In genomic region chr13:60054531-60054930, GRCm38 (mm10) we compare ENCODE assay signal across 21 mouse cellular contexts.
A peak's percentile ranks its signal among the peaks of the same experiment; 100 is the strongest.
DNase-seq lines count a peak whose midpoint lies in the region; ATAC-seq and TF ChIP-seq lines count a peak whose summit lies in the region.
"Had no signal": no experiment of that assay in that cellular context is flagged by ENCODE, and none has a peak within 500 bp of the region (broad histone marks: within the 10 kb centered on the region; RNA-seq: fewer than 3 reads in every experiment).

No protein-coding gene starts in this region.

- no peak for TF ChIP-seq EP300 in heart, postnatal 0 days (IDR thresholded peaks at IDR 0.05; ENCODE audit: low read depth)

- ATAC-seq in forebrain, embryonic 16.5 days = no peak
- ATAC-seq in heart, postnatal 0 days (ENCODE audit: insufficient read depth, low read depth) = no peak
- no peak for ATAC-seq in limb, embryonic 11.5 days (ENCODE audit: insufficient number of reproducible peaks, low FRiP score, low TSS enrichment, low read depth)
- no peak for ATAC-seq in megakaryocyte progenitor cell, adult 5-6 weeks (replicated peaks; ENCODE audit: poor library complexity)
- ATAC-seq: forebrain, embryonic 13.5 days; hindbrain, embryonic 16.5 days had no signal

- DNase-seq in forebrain, embryonic 10.5 days (ENCODE audit: extremely low spot score, low spot score) = no peak
- no peak for DNase-seq in heart, postnatal 0 days (ENCODE audit: low spot score)
- DNase-seq in heart, postnatal 25 days (ENCODE audit: low spot score) = no peak
- DNase-seq in NIH3T3 (ENCODE audit: low read depth) = peak; percentile 34
- peak; percentile 51 for DNase-seq in limb, embryonic 11.5 days (ENCODE audit: low spot score)
- DNase-seq in adrenal gland, postnatal 36 days = no peak
- DNase-seq: adrenal gland, postnatal 14 days; cerebellum, adult 2 months; kidney, adult 9 months; liver; lung, adult 2 months; lung, postnatal 10 days; midbrain, embryonic 14.5 days had no signal

- H3K9me3 ChIP-seq in forebrain, embryonic 10.5 days = no peaks in the 10 kb centered on the region
- H3K9me3 ChIP-seq in forebrain, embryonic 16.5 days (ENCODE audit: control insufficient read depth, low read length) = no peaks in the 10 kb centered on the region
- H3K9me3 ChIP-seq in heart, postnatal 0 days (replicated peaks; ENCODE audit: control insufficient read depth, low read length) = no peaks in the 10 kb centered on the region
- H3K9me3 ChIP-seq in limb, embryonic 11.5 days (ENCODE audit: control insufficient read depth, low read length) = no peaks in the 10 kb centered on the region
- H3K9me3 ChIP-seq: embryonic facial prominence, embryonic 15.5 days; forebrain, embryonic 13.5 days; heart, embryonic 13.5 days had no signal

- H3K27ac ChIP-seq in forebrain, embryonic 10.5 days = peak overlapping the region; percentile 20
- H3K27ac ChIP-seq in forebrain, embryonic 16.5 days (ENCODE audit: low read length) = no peak overlapping the region
- H3K27ac ChIP-seq in heart, postnatal 0 days (ENCODE audit: low read depth) = no peak overlapping the region
- no peak overlapping the region for H3K27ac ChIP-seq in limb, embryonic 11.5 days (replicated peaks; ENCODE audit: low read depth, low read length)
- H3K27ac ChIP-seq: forebrain, embryonic 13.5 days; heart, embryonic 13.5 days; liver, embryonic 14.5 days; macrophage had no signal

- H3K4me2 ChIP-seq in forebrain, embryonic 16.5 days (ENCODE audit: low read length) = no peak overlapping the region
- H3K4me2 ChIP-seq in heart, postnatal 0 days (ENCODE audit: low read depth, low read length) = no peak overlapping the region
- H3K4me2 ChIP-seq in limb, embryonic 11.5 days (ENCODE audit: low read depth, severe bottlenecking) = no peak overlapping the region
- H3K4me2 ChIP-seq: embryonic facial prominence, embryonic 15.5 days; forebrain, embryonic 13.5 days; heart, embryonic 13.5 days had no signal

- no peaks in the 10 kb centered on the region for H3K27me3 ChIP-seq in forebrain, embryonic 10.5 days (ENCODE audit: poor library complexity, severe bottlenecking)
- no peaks in the 10 kb centered on the region for H3K27me3 ChIP-seq in forebrain, embryonic 16.5 days (replicated peaks; ENCODE audit: control insufficient read depth, insufficient read depth, low read length)
- no peaks in the 10 kb centered on the region for H3K27me3 ChIP-seq in heart, postnatal 0 days (ENCODE audit: control insufficient read depth, insufficient read depth, low read length)
- no peaks in the 10 kb centered on the region for H3K27me3 ChIP-seq in limb, embryonic 11.5 days (ENCODE audit: control insufficient read depth, insufficient read depth, low read length)
- H3K27me3 ChIP-seq: embryonic facial prominence, embryonic 15.5 days; forebrain, embryonic 13.5 days; heart, embryonic 13.5 days had no signal

- TF ChIP-seq CTCF in heart, postnatal 0 days (IDR thresholded peaks at IDR 0.05; ENCODE audit: low read depth) = peak; percentile 27

- no peaks in the 10 kb centered on the region for H3K36me3 ChIP-seq in forebrain, embryonic 10.5 days (replicated peaks)
- no peaks in the 10 kb centered on the region for H3K36me3 ChIP-seq in forebrain, embryonic 16.5 days (ENCODE audit: control insufficient read depth, insufficient read depth)
- no peaks in the 10 kb centered on the region for H3K36me3 ChIP-seq in heart, postnatal 0 days (replicated peaks; ENCODE audit: control insufficient read depth, insufficient read depth, low read length)
- H3K36me3 ChIP-seq in limb, embryonic 11.5 days (ENCODE audit: control insufficient read depth, insufficient read depth, low read length) = no peaks in the 10 kb centered on the region
- H3K36me3 ChIP-seq: embryonic facial prominence, embryonic 15.5 days; heart, embryonic 13.5 days had no signal

- peaks cover 59% of the 10 kb centered on the region for H3K4me1 ChIP-seq in forebrain, embryonic 10.5 days
- peaks cover 12% of the 10 kb centered on the region; the same call in 1 of the 2 replicates for H3K4me1 ChIP-seq in forebrain, embryonic 16.5 days (replicated peaks; ENCODE audit: control insufficient read depth, insufficient read depth, low read length)
- H3K4me1 ChIP-seq in heart, postnatal 0 days (ENCODE audit: control insufficient read depth, insufficient read depth) = no peaks in the 10 kb centered on the region
- peaks cover 17% of the 10 kb centered on the region for H3K4me1 ChIP-seq in limb, embryonic 11.5 days (ENCODE audit: control insufficient read depth, insufficient read depth, low read length)
- H3K4me1 ChIP-seq: heart, embryonic 13.5 days had no signal

- WGBS in forebrain, embryonic 10.5 days = 52% methylated on average over 3 of the region's 3 CpGs
- 35% methylated on average over 3 of the region's 3 CpGs for WGBS in forebrain, embryonic 16.5 days
- 48% methylated on average over 3 of the region's 3 CpGs for WGBS in heart, postnatal 0 days
- 13% methylated on average over 3 of the region's 3 CpGs for WGBS in limb, embryonic 11.5 days

- H3K9ac ChIP-seq in forebrain, embryonic 16.5 days (replicated peaks; ENCODE audit: low read depth, low read length) = no peak overlapping the region
- H3K9ac ChIP-seq in heart, postnatal 0 days (replicated peaks; ENCODE audit: low read depth, low read length) = no peak overlapping the region
- no peak overlapping the region for H3K9ac ChIP-seq in limb, embryonic 11.5 days (ENCODE audit: low read length)
- H3K9ac ChIP-seq: embryonic facial prominence, embryonic 15.5 days; forebrain, embryonic 13.5 days; heart, embryonic 13.5 days; liver, embryonic 14.5 days had no signal

- no peak overlapping the region for H3K4me3 ChIP-seq in forebrain, embryonic 10.5 days
- H3K4me3 ChIP-seq in forebrain, embryonic 16.5 days (replicated peaks; ENCODE audit: low read length) = no peak overlapping the region
- H3K4me3 ChIP-seq in heart, postnatal 0 days (ENCODE audit: low read depth, low read length) = no peak overlapping the region
- H3K4me3 ChIP-seq in limb, embryonic 11.5 days (ENCODE audit: low read depth, low read length) = no peak overlapping the region
- H3K4me3 ChIP-seq: embryonic facial prominence, embryonic 15.5 days; forebrain, embryonic 13.5 days; heart, embryonic 13.5 days had no signal

- intact Hi-C loops in heart, postnatal 25 days (cut with DNase I) = no loop called here

Comparison
In these comparisons a context has a peak if more than half of its experiments do, and no peak if none do; other contexts are left out.
1. DNase-seq: peak in NIH3T3 (single experiment) and limb, embryonic 11.5 days (single experiment); none in forebrain, embryonic 10.5 days (single experiment), heart, postnatal 0 days (single experiment), heart, postnatal 25 days (single experiment) and adrenal gland, postnatal 36 days (0 of 2).